Mouse (Mus musculus): Measurements from ENCODE around the gene Nufip2.
"Not testable (repeated sequence)": the region's sequence is repeated elsewhere in the genome, so short reads cannot be mapped to it uniquely, and the experiment has no call there.

Nufip2 gene

GRCm38 (mm10) chr11:77685383-77686265, at the start of gene Nufip2:
Gene Nufip2 (plus strand): TSS chr11:77686155.
- DNase-seq, result peak; percentile 99

- DNase-seq, result no peak
Observed at GRCm38 (mm10) chr11:77641390-77641789, 44.6 kb upstream of the Nufip2 start.

GRCm38 (mm10) chr11:77645481-77645880, 40.5 kb upstream of the Nufip2 start:
- DNase-seq, result no peak

- DNase-seq, result no peak
Observed at GRCm38 (mm10) chr11:77648878-77649277, 37.1 kb upstream of the Nufip2 start.

GRCm38 (mm10) chr11:77652484-77652883, 33.5 kb upstream of the Nufip2 start:
- DNase-seq, result no peak

- not testable (repeated sequence) for DNase-seq
Observed at GRCm38 (mm10) chr11:77653406-77654190, 32.4 kb upstream of the Nufip2 start.

- DNase-seq, result no peak
Observed at GRCm38 (mm10) chr11:77659986-77660385, 26.0 kb upstream of the Nufip2 start.

GRCm38 (mm10) chr11:77663639-77664038, 22.3 kb upstream of the Nufip2 start:
- peak; percentile 8 for DNase-seq

GRCm38 (mm10) chr11:77664046-77664445, 21.9 kb upstream of the Nufip2 start:
- no peak for DNase-seq

- DNase-seq, result not testable (repeated sequence)
Observed at GRCm38 (mm10) chr11:77665384-77665783, 20.6 kb upstream of the Nufip2 start.

- DNase-seq, result not testable (repeated sequence)
Observed at GRCm38 (mm10) chr11:77666766-77667165, 19.2 kb upstream of the Nufip2 start.

GRCm38 (mm10) chr11:77672746-77673145, 13.2 kb upstream of the Nufip2 start:
- DNase-seq, result no peak

GRCm38 (mm10) chr11:77673428-77673991, 12.4 kb upstream of the Nufip2 start:
- DNase-seq, result no peak

GRCm38 (mm10) chr11:77680018-77680417, 5.9 kb upstream of the Nufip2 start:
- no peak for DNase-seq

GRCm38 (mm10) chr11:77684896-77685295, 1.1 kb upstream of the Nufip2 start:
- DNase-seq, result no peak

GRCm38 (mm10) chr11:77686346-77686840, 438 bp downstream of the Nufip2 start:
- DNase-seq, result no peak

GRCm38 (mm10) chr11:77686841-77687540, 1.0 kb downstream of the Nufip2 start:
- DNase-seq, result peak; percentile 43

- peak; percentile 15 for DNase-seq
Observed at GRCm38 (mm10) chr11:77687541-77688131, 1.7 kb downstream of the Nufip2 start.

- DNase-seq, result no peak
Observed at GRCm38 (mm10) chr11:77693026-77693425, 7.1 kb downstream of the Nufip2 start.

- DNase-seq, result no peak
Observed at GRCm38 (mm10) chr11:77697232-77697631, 11.3 kb downstream of the Nufip2 start.

GRCm38 (mm10) chr11:77705920-77706319, 20.0 kb downstream of the Nufip2 start:
- no peak for DNase-seq

GRCm38 (mm10) chr11:77709039-77709438, 23.1 kb downstream of the Nufip2 start:
- no peak for DNase-seq

Measured in layer of hippocampus, adult 9-11 months (tissue).